Mouse (Mus musculus) urinary bladder, postnatal 0 days (tissue): ENCODE data around the gene Hist1h2ba. TPM values are rescaled to one million over a fixed set of nuclear protein-coding genes. Genes with fewer than 3 reads are reported as not detected.

ENCODE experiments used
- microRNA-seq: library from miRNA; unstranded; fragments of <30 nt; microRNA quantifications from one replicate; pipeline ENCODE4, GENCODE M21; 2016
- polyA plus RNA-seq: library from polyadenylated mRNA; unstranded; fragments of >200 nt; fragmentation: Nextera tagmentation; extraction: Ambion mirVana; gene quantifications from 2 replicates; pipeline ENCODE4 v1.2.1, GENCODE M21; 2015

Gene Hist1h2ba
- not detected in 2 replicates for polyA plus RNA-seq

DNA sequence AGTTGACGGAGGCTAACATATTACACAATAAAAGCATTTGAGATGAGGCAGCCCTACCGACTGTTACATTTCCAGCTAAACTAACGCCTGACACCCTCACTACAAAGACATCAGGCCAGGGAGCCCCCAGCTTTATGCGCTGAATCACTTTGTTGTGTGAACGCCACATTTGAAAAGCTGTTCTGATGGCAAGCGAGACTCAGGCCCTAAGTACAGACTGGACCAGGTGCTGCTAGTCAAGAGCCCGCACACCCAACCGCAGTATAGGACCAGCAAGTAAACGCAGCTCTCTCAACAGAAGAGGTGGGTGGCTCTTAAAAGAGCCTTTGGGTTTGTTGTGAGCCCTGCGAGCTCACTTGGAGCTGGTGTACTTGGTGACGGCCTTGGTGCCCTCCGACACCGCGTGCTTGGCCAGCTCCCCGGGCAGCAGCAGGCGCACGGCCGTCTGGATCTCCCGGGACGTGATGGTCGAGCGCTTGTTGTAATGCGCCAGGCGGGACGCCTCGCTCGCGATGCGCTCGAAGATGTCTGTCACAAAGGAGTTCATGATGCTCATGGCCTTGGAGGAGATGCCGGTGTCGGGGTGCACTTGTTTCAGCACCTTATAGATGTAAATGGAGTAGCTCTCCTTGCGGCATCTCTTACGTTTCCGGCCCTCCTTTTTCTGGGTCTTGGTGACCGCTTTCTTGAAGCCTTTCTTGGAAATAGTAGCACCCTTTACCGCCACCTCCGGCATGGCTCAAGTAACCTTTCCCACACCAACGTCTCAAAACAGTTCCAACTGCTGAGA, at the start of gene Hist1h2ba:
Gene Hist1h2ba (minus strand): TSS at position 736 of the 790 bp plus-strand sequence.

DNA sequence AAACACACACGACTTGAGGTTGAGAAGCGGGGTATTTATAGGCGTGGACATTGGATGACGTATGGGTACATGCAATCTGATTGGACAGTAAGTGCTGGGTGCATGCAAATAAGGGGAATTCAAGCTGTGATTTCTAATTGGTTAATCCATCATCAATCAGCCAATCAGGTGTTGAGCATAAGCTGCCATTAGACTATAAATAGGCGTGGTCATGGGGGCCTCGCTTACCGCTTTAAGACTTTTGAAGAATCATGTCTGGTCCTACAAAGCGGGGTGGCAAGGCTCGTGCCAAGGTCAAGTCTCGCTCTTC, 210 bp upstream of the Hist1h2ba start, which contains the start of gene Hist1h2aa:
Gene Hist1h2aa (plus strand): TSS at position 252 of the 310 bp plus-strand sequence.

DNA sequence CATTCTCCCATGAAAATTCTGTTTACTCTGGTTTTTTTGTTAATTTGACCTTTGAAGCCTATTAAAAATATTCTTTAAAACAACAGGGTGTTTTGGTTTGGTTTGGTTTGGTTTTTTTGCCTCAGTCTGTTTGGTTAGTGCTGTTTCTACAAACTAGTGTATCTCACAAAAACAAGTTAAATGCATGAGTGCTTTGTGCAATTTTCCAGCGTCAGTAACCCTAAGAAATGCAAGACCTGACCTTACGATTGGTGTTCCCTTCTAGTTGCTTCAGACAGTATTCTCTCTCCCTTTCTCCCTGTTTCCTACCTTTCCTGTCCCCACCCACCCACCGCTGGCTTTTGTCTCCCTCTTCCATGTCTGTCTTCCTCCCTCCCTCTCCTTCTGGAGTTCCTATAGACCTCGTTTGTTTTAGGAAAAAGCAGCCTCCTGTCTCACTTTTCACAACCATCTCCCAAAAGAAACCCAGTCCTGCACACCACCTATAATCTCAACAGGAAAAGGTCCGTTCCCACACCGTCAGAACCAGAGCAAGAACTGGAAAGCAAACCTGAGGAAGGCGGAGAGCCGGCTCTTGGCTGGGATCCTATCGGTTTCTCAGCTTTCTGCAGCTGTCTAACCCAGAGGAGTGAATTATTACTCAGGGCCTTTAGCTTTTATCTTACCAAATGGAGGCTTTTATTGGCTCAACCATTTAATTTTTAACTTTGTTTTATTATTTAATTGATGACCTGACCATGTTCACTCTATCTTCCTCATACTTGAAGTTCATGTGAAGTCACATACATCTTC, 19.4 kb downstream of the Hist1h2ba start, which contains the start of gene Slc17a4:
Gene Slc17a4 (minus strand): TSS at position 634 of the 792 bp plus-strand sequence.

Small RNAs within 50 kb of the gene (microRNA-seq; reads per million reads assigned to microRNA genes)
- gene Gm44344: not detected

Other genes starting within 250 kb of the Hist1h2ba start
- 161 and 192 TPM in 2 replicates for gene Hist1h2bc, start 250.0 kb downstream of the Hist1h2ba start, polyA plus RNA-seq
- gene Hist1h1t, start 238.3 kb downstream of the Hist1h2ba start, polyA plus RNA-seq: not detected in 2 replicates
- gene Hist1h4c, start 235.7 kb downstream of the Hist1h2ba start, polyA plus RNA-seq: 1.8 TPM in 2 replicates
- 8.0 and 9.7 TPM in 2 replicates for gene Hfe, start 223.3 kb downstream of the Hist1h2ba start, polyA plus RNA-seq
- 125 and 175 TPM in 2 replicates for gene Hist1h1c, start 195.3 kb downstream of the Hist1h2ba start, polyA plus RNA-seq
- gene Hist1h3c, start 188.6 kb downstream of the Hist1h2ba start, polyA plus RNA-seq: 0.41 and 0.98 TPM in 2 replicates
- 0.82 and 1.2 TPM in 2 replicates for gene Hist1h2bb, start 187.4 kb downstream of the Hist1h2ba start, polyA plus RNA-seq
- gene Hist1h2ab, start 183.0 kb downstream of the Hist1h2ba start, polyA plus RNA-seq: 3.7 and 8.0 TPM in 2 replicates
- gene Hist1h3b, start 181.9 kb downstream of the Hist1h2ba start, polyA plus RNA-seq: 2.0 and 2.8 TPM in 2 replicates
- gene Hist1h4b, start 177.1 kb downstream of the Hist1h2ba start, polyA plus RNA-seq: 1.3 TPM in 1 of 2 replicates, not detected in the other
- gene Hist1h4a, start 172.9 kb downstream of the Hist1h2ba start, polyA plus RNA-seq: 0.33 TPM in 1 of 2 replicates, not detected in the other
- 1.9 and 2.7 TPM in 2 replicates for gene Hist1h3a, start 171.8 kb downstream of the Hist1h2ba start, polyA plus RNA-seq
- gene Hist1h1a, start 170.5 kb downstream of the Hist1h2ba start, polyA plus RNA-seq: 0.59 and 0.82 TPM in 2 replicates
- 0.19 and 0.30 TPM in 2 replicates for gene Trim38, start 164.2 kb downstream of the Hist1h2ba start, polyA plus RNA-seq
- gene Slc17a2, start 127.2 kb downstream of the Hist1h2ba start, polyA plus RNA-seq: 0.06 TPM in 1 of 2 replicates, not detected in the other
- not detected in 2 replicates for gene Slc17a3, start 94.7 kb downstream of the Hist1h2ba start, polyA plus RNA-seq
- gene Slc17a1, start 66.4 kb downstream of the Hist1h2ba start, polyA plus RNA-seq: not detected in 2 replicates
- gene Slc17a4, start 19.1 kb downstream of the Hist1h2ba start, polyA plus RNA-seq: not detected in 2 replicates
- not detected in 2 replicates for gene Hist1h2aa, start 306 bp upstream of the Hist1h2ba start, polyA plus RNA-seq
- not detected in 2 replicates for gene Scgn, start 57.1 kb upstream of the Hist1h2ba start, polyA plus RNA-seq